Mouse (Mus musculus) ES-Bruce4 (cell line): ENCODE results near the gene Clec18a. TPM values are rescaled to one million over a fixed set of nuclear protein-coding genes. Genes with fewer than 3 reads are reported as not detected.

Source experiments
- H3K27ac ChIP-seq: 2 replicates; pipeline ENCODE4 v1.5.1; 2012; ENCODE audit warnings: low read length, inconsistent platforms; ENCODE audit not compliant: insufficient read depth
- H3K27me3 ChIP-seq: 2 replicates; pipeline ENCODE4 v1.6.1; 2012; ENCODE audit warnings: mild to moderate bottlenecking, low read length, inconsistent platforms; ENCODE audit not compliant: control insufficient read depth, poor library complexity, insufficient read depth, severe bottlenecking
- H3K36me3 ChIP-seq: 2 replicates; pipeline ENCODE4 v1.6.1; 2012; ENCODE audit warnings: inconsistent platforms, mild to moderate bottlenecking, low read length, moderate library complexity; ENCODE audit not compliant: control insufficient read depth, poor library complexity, insufficient read depth, severe bottlenecking
- H3K4me1 ChIP-seq: one replicate; pipeline ENCODE4 v1.8.1; 2011; ENCODE audit warnings: low read length; ENCODE audit not compliant: control insufficient read depth, insufficient read depth
- H3K4me3 ChIP-seq: 2 replicates; pipeline ENCODE4 v1.5.1; 2011; ENCODE audit warnings: low read depth, mild to moderate bottlenecking, low read length
- H3K9ac ChIP-seq: 2 replicates; pipeline ENCODE4 v1.6.1; 2012; ENCODE audit warnings: low read depth, mild to moderate bottlenecking, inconsistent platforms; ENCODE audit not compliant: poor library complexity, severe bottlenecking
- H3K9me3 ChIP-seq: replicated peaks from 2 replicates; pipeline ENCODE4 v1.6.1; 2012; ENCODE audit warnings: mild to moderate bottlenecking, low read length, inconsistent platforms; ENCODE audit not compliant: control insufficient read depth, poor library complexity, insufficient read depth, severe bottlenecking
- CTCF ChIP-seq: IDR thresholded peaks from one replicate; pipeline ENCODE4 v1.8.1; 2011; ENCODE audit warnings: low read depth, low read length
- EP300 ChIP-seq: IDR thresholded peaks from 2 replicates; pipeline ENCODE4 v1.6.1; 2011; ENCODE audit warnings: low read depth, low read length; ENCODE audit not compliant: insufficient read depth
- POLR2A ChIP-seq: IDR thresholded peaks from one replicate; pipeline ENCODE4 v1.8.1; 2011; ENCODE audit warnings: low read length; ENCODE audit not compliant: insufficient read depth
- polyA plus RNA-seq: library from polyadenylated mRNA; stranded (reverse); fragments of >200 nt; gene quantifications from 2 replicates; pipeline ENCODE4 v1.2.4, GENCODE M21; 2011; ENCODE audit warnings: low read depth; ENCODE audit not compliant: missing spikeins, insufficient read depth, insufficient read length

Gene Clec18a
- polyA plus RNA-seq, 1 experiment, result not detected

GRCm38 (mm10) chr8:111053827-111054518 is 38.3 kb downstream of the Clec18a start:
- Histone ChIP-seq H3K27me3 (no peaks in the 10 kb centered on the region), H3K36me3 (peaks cover 77% of the 10 kb centered on the region), H3K9me3 (no peaks in the 10 kb centered on the region), H3K9ac (no peak overlapping the region), H3K27ac (peak overlapping the region; percentile 93), H3K4me1 (peaks cover 3% of the 10 kb centered on the region), H3K4me3 (no peak overlapping the region)
- TF ChIP-seq POLR2A (no peak), EP300 (no peak), CTCF (no peak)

- Histone ChIP-seq H3K36me3 (peaks cover 100% of the 10 kb centered on the region), H3K9me3 (no peaks in the 10 kb centered on the region), H3K27me3 (no peaks in the 10 kb centered on the region), H3K9ac (no peak overlapping the region), H3K4me1 (no peaks in the 10 kb centered on the region), H3K4me3 (no peak overlapping the region), H3K27ac (no peak overlapping the region)
- TF ChIP-seq EP300 (no peak), POLR2A (no peak), CTCF (no peak)
Observed at GRCm38 (mm10) chr8:111049106-111049505, 43.1 kb downstream of the Clec18a start.

GRCm38 (mm10) chr8:111048694-111049093 is 43.5 kb downstream of the Clec18a start:
- TF ChIP-seq POLR2A, result no peak
- no peak for TF ChIP-seq EP300
- TF ChIP-seq CTCF, result no peak
- H3K36me3 ChIP-seq, result peaks cover 99% of the 10 kb centered on the region
- no peak overlapping the region for H3K9ac ChIP-seq
- no peaks in the 10 kb centered on the region for H3K9me3 ChIP-seq
- H3K27ac ChIP-seq, result no peak overlapping the region
- H3K4me3 ChIP-seq, result no peak overlapping the region
- H3K4me1 ChIP-seq, result no peaks in the 10 kb centered on the region
- H3K27me3 ChIP-seq, result no peaks in the 10 kb centered on the region

- no peaks in the 10 kb centered on the region for H3K9me3 ChIP-seq
- H3K27ac ChIP-seq, result no peak overlapping the region
- H3K4me1 ChIP-seq, result no peaks in the 10 kb centered on the region
- H3K36me3 ChIP-seq, result peaks cover 98% of the 10 kb centered on the region
- H3K27me3 ChIP-seq, result no peaks in the 10 kb centered on the region
- H3K9ac ChIP-seq, result no peak overlapping the region
- no peak overlapping the region for H3K4me3 ChIP-seq
- TF ChIP-seq EP300 (no peak), CTCF (peak; percentile 13)
Observed at GRCm38 (mm10) chr8:111044003-111044734, 48.1 kb downstream of the Clec18a start.

- Histone ChIP-seq H3K27ac (no peak overlapping the region), H3K9me3 (no peaks in the 10 kb centered on the region), H3K36me3 (peaks cover 97% of the 10 kb centered on the region), H3K4me1 (no peaks in the 10 kb centered on the region), H3K4me3 (no peak overlapping the region), H3K9ac (no peak overlapping the region), H3K27me3 (no peaks in the 10 kb centered on the region)
- TF ChIP-seq CTCF, result no peak
- no peak for TF ChIP-seq POLR2A
- TF ChIP-seq EP300, result no peak
Observed at GRCm38 (mm10) chr8:111042546-111042945, 49.7 kb downstream of the Clec18a start.

GRCm38 (mm10) chr8:111036591-111036990 is 55.6 kb downstream of the Clec18a start:
- TF ChIP-seq EP300 (no peak), CTCF (no peak), POLR2A (no peak)
- Histone ChIP-seq H3K4me1 (no peaks in the 10 kb centered on the region), H3K27me3 (no peaks in the 10 kb centered on the region), H3K4me3 (no peak overlapping the region), H3K36me3 (peaks cover 62% of the 10 kb centered on the region), H3K27ac (no peak overlapping the region), H3K9ac (no peak overlapping the region), H3K9me3 (no peaks in the 10 kb centered on the region)
